Mouse (Mus musculus): Measurements from ENCODE around the gene Guk1. TPM values are rescaled to one million over a fixed set of nuclear protein-coding genes. Genes with fewer than 3 reads are reported as not detected.

Guk1 gene
- total RNA-seq, 4 experiments from 2014 or later: 36.2 to 43.1 (median 36.8) TPM

- DNase-seq (ENCODE audit: low spot score in 2 of 2): no peak
Measured at GRCm38 (mm10) chr11:59164384-59164783, 27.6 kb downstream of the Guk1 start.

DNA sequence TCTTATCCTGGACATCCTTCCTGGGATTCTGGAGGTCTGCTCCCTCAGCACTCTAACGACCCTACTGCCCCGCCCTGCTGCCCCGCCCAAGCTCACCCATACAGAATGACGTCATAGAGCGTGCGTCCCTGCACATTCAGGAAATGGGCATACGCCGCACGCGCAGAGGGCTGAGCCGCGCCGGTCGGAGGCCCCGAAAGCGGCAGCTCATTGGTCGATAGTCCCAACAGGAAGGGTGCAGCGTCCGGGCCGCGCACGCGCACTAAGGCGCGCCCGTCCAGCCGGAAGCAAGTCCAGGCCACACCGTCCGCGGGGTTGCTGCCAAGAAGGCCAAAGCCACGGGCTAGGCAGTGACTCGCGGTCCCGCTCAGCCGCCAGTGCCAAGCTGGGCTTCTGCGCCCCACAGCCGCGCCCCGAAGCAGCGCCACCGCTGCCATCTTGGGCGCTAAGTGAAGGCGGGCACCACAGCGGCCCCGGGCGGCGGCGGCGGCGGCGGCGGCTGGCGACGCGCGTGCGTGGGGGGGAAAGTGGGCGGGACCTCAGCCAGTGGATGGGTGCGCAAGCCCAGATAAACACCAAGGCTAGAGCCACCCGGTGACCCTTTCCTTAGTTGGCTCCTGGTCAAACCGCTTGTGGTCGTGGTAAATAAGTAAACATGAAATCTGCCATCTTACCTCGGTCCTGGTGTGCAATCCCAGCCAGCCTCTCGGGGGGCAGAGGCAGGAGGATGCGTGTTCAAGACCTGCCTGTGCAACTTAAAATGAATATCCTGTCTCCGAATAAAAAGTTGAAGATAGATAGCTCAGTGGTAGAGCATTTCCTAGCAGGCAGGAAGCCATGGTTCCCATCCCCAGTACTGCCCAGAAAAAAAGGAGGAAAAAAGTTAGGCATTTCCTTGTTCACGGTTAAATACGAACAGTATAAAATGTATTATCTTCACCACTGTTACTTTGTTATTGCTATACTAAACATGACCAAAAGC, 28.5 kb downstream of the Guk1 start, which contains the start of gene Iba57:
Gene Iba57, minus strand, starts transcription at position 485 of the 982 bp plus-strand sequence.
- peak; percentile 97 to 99 for DNase-seq (ENCODE audit: low spot score in 2 of 2)

DNA sequence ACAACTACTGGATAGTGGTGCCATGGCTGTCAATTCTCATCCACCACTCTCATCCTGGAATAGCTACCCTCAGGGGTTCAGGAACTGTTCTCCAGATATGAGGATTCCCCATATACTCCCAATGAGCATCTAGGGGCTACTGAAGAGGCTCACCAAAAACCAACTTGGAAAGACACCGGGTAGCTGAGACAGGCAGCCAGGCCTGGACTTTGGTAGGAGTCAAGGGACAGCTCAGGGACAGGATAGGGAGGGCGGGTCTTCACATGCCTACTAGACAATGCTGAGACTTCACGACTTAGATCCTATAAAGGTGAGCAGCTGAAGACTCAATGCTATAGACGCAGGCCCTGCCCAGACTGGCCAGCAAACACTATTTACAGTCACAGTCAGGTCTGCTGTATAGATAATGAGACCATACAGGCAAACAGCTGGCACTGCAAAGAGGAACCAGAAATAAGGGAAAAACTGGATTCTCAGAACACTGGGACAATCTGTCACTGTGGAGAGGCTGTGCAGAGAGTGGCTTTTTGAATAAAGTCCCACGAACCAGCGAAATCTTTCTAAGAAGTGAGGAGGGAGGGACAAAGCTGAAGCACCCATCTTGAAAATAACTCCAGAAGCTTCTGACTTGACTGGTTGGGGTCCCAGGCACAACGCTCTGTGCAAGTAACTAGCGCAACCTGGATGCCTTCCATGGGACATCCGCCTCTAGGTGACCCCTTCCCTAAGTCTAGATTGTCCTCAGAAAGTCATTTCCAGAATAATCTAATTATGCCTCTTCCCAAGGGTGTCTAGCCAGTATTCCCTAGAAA, 29.4 kb downstream of the Guk1 start:
- no peak for DNase-seq (ENCODE audit: low spot score in 2 of 2)

DNA sequence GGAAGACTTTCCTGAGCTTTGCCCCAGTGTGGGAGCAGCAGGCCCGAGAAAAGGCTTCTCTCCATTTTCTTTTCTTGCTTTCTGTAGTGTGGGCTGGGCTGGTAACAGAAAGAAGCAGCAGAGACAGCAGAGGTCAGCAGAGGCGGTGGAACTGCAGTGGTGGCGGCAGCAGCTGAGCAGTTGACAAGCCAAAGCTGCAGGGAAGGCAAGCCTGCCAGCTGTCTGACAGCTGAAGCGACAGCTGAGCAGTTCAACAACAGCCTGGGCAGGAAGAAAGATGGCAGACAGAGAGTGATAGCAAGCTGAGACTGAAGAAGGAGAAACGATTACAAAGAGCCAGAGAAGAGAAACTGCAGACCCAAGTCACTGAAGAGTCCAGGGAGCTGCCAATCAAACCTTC, 30.6 kb downstream of the Guk1 start:
- DNase-seq (ENCODE audit: low spot score in 2 of 2): peak; percentile 31 to 61

GRCm38 (mm10) chr11:59159558-59159957, 32.5 kb downstream of the Guk1 start:
- DNase-seq (ENCODE audit: low spot score in 2 of 2): no peak

GRCm38 (mm10) chr11:59159099-59159498, 32.9 kb downstream of the Guk1 start:
- DNase-seq (ENCODE audit: low spot score in 2 of 2): no peak

- DNase-seq (ENCODE audit: low spot score in 2 of 2): no peak
Measured at GRCm38 (mm10) chr11:59155900-59156299, 36.1 kb downstream of the Guk1 start.

GRCm38 (mm10) chr11:59154220-59154619, 37.8 kb downstream of the Guk1 start:
- no peak for DNase-seq (ENCODE audit: low spot score in 2 of 2)

GRCm38 (mm10) chr11:59151729-59152128, 40.3 kb downstream of the Guk1 start:
- DNase-seq (ENCODE audit: low spot score in 2 of 2): no peak

DNA sequence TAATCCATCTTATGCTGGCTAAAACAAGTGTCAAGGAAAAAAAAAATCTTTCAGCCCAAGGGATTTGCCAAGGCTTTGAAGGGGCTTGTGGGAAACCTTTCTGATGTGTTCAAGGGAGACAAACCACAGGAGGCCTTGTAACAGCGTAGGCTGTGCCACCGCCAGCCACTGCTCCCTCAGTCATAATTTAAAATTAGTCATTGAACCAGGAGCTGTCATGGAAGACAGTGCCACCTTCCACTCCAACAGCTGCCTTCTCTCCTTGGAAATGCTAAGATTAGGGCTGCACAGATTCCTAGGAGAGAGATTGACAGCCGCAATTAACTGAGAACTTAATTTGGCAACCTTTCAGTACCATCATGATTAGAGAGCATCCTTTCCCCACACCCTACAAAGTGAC, 42.7 kb downstream of the Guk1 start:
- DNase-seq (ENCODE audit: low spot score in 2 of 2): no peak

- DNase-seq (ENCODE audit: low spot score in 2 of 2): no peak
Measured at GRCm38 (mm10) chr11:59142962-59143361, 49.0 kb downstream of the Guk1 start.

DNA sequence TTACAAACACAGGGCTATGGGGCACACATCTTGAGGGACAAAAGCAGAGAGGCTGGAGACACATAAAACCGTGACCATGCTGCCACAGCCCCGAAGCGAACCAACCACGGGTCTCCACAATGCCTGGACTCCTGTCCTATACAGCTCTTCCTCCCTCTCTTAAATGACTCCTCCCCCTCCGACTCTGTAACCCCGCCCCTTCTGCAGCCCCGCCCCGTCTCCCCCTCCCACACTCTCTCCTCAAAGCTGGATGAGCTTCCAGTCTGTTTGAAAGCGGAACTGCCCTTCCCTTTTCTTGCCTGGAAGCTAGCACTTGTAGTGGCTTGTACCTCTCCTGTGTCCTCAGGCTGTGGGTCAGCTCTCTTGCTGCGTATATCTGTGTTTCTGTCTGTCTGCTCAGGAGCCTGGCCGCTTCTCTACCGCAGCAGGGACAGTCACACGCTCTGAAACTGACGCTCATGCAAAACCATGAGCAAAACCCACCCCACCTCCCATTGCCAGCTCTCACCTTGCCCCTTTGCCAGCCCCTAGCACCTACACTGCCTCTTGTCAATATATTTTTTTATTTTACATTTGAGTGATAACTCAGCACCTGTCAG, 50.1 kb downstream of the Guk1 start:
- no peak for DNase-seq (ENCODE audit: low spot score in 2 of 2)

- DNase-seq (ENCODE audit: low spot score in 2 of 2): peak; percentile 58 to 75
Measured at GRCm38 (mm10) chr11:59138537-59139486, 53.2 kb downstream of the Guk1 start.

DNA sequence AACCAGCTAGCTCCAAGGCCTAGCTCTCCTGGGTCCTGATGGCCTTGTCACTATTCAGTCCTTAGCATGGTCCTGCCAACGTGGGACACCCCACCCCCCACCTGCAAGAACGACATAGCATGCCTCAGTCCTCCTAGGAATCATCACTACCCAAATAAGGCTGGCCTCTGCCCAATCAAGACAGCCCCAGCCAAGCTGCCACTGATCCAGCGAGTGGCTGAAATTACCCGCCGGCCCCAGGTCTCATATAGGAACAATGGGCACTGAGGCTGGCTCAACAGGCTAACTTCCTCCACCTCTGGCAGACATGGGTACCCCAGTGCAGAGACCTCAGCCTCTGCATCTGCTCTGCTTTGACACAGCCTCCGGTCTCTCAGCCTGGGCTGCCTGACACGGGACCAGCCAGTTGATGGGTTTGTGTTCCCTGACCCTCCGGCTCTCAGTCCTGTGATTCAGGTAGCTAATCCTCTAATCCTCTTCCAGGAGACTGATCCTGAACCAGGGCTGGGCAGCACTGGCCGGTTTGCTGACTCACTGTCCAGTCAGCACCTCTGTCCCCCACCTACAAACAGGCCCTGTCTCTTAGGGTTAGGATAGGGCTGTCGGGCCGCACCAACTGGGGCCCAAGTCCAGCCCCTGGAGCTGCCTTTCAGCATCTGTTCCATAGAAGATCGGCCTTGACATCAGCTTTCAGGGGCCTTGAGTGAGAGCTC, 54.9 kb downstream of the Guk1 start:
- DNase-seq (ENCODE audit: low spot score in 2 of 2): peak; percentile 40 to 47

DNA sequence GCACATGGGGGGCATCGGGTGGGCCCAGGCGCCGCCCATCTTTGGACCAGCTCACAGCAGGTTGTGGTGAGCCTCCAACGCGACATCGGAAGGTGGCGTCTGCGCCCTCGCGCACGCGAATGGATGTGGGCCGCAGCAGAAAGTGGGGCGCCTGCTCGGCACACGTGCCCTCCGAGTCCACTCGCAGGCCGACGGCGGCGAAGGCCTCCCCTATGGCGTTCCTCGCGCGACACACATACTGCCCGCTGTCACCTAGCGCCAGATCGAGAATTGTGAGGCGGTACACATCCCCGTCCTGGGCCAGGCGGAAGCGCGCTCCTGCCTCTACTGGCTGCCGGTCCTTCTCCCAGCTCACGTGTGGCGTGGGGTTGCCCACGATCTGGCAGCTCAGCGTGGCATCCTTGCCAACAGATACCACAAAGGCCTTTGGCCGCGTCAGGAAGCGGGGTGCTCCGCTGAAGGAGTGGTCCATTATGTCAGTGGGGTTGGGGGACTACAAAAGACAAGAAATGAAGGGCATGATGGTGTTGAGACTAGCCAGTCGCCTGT, 56.0 kb downstream of the Guk1 start, which contains the start of gene Obscn:
Gene Obscn, minus strand, starts transcription at position 499 of the 549 bp plus-strand sequence.
- peak in 1 of 2 experiments; percentile 34 for DNase-seq (ENCODE audit: low spot score in 2 of 2)

DNA sequence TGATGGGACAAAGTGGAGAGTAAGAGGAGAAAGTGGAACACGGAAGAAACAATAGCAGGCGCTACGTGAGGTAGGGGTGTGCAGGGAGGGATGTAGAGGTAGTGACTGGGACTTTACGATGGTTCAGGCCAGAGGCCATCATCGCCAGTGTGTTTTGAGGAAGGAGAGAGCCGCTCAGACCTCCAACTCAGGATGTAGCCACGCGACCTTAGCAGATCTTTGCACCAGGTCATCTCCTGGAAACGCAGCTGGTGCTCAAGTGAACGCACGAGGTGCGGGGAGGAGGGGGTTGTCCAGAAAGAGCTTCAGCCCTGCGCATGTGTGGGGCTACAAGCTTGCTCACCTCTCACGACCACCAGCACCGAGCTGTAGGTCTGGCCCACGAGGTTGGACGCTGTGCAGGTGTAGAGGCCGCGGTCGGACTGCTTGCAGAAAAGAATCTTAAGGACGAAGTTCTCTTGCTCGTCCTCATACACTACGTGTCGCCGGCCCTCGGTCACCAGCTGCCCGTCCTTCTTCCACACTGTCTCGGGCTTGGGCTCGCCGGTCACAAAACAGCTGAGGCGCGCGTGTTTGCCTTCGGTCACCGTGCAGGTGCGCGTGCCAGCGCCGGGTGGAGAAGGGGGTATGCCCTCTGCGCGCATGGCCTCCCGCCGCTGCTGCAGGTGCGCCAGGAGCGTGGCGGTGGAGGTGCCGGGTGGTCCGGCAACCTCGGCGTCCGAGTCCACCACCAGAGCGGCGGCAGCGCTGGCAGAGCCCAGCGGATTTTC, 56.8 kb downstream of the Guk1 start:
- DNase-seq (ENCODE audit: low spot score in 2 of 2): no peak

- no peak for DNase-seq (ENCODE audit: low spot score in 2 of 2)
Measured at GRCm38 (mm10) chr11:59134373-59134997, 57.5 kb downstream of the Guk1 start.

Data from gastrocnemius, adult 8-10 months (tissue).